Mouse (Mus musculus): ENCODE results near the gene Timp4. TPM values are rescaled to one million over a fixed set of nuclear protein-coding genes. Genes with fewer than 3 reads are reported as not detected.

Gene Timp4
- 0.22 and 0.39 TPM in 2 replicates for polyA plus RNA-seq (2012; rRNA removed)

DNA sequence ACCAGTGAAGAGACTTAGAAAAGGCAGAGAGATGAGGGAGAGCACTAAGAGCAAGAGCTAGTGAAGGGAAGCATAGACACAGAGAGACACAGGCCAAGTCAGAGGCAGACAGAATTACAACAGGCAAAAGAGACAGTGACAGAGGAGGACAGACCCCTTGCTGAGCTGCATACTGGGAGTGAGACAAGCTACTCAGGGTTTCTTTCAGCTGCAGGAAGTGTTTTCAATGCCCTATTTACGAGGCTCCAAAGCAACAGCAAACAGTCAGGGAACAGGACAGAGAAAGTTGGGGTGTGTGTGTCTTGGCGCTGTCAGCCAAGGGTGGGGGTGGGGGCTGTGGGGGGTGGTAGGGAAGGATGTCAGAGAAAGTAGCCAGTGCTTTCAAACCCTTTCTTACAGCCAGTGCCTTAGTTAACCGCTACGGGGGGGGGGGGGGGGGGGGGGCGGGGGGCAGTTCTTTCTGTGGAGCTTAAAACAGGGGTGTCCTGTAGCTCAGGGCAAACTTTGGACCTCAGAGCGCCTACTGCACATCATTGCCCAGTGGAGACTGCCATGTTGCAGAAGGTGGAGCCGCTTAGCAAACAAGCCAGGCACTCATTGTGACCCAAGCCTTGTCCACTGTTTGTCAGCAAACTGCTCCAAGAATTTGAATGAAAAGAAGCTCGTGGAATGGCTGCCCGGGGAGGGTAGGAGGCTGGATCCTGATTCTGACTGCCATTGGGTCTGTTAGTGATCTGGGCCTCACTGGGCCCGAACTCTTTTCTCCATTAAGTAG, at the start of gene Timp4:
Gene Timp4, minus strand, starts transcription at position 107 of the 775 bp plus-strand sequence.
- Histone ChIP-seq H3K36me3 (ENCODE audit: control insufficient read depth, insufficient read depth, low read length) (no peaks in the 10 kb centered on the region), H3K4me1 (ENCODE audit: control insufficient read depth, insufficient read depth, insufficient read length) (no peaks in the 10 kb centered on the region), H3K27ac (ENCODE audit: insufficient read depth, low read length) (no peak within 1 kb of the TSS), H3K4me3 (ENCODE audit: extremely low read depth, insufficient read depth, insufficient read length) (no peak within 1 kb of the TSS), H3K27me3 (ENCODE audit: control insufficient read depth, insufficient read depth, low read length) (no peaks in the 10 kb centered on the region)
- no peak for DNase-seq (ENCODE audit: low read depth in 1 of 2, low spot score in 2 of 2)
- TF ChIP-seq POLR2A (IDR thresholded peaks at IDR 0.05; ENCODE audit: low read depth, low read length) (no peak), CTCF (IDR thresholded peaks at IDR 0.05; ENCODE audit: extremely low read depth, insufficient read depth, insufficient read length, insufficient replicate concordance) (no peak)
- 74% methylated on average over 7 of the region's 10 CpGs for WGBS

DNA sequence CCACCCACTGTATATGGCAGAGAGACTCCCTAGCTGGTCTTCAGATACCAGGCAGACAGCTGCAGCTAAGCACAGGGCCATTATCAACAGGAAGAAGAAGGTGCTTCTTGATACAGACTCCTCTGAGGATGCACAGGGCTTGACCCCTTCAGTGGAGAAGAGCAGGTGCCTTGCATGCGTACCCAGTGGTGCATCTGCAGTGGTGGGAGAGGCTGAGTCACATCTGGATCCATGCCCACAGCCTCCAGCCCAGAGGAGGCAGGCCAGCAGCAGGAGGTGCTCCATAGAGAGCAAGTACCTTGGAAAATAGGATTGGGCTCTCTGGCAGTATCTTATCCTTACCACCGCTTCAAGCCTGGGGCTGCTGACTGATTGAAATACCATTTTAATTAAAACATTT, 41.9 kb upstream of the Timp4 start:
- Histone ChIP-seq H3K27me3 (ENCODE audit: control insufficient read depth, insufficient read depth, low read length) (no peaks in the 10 kb centered on the region), H3K4me3 (ENCODE audit: extremely low read depth, insufficient read depth, insufficient read length) (no peak overlapping the region), H3K27ac (ENCODE audit: insufficient read depth, low read length) (no peak overlapping the region), H3K4me1 (ENCODE audit: control insufficient read depth, insufficient read depth, insufficient read length) (no peaks in the 10 kb centered on the region), H3K36me3 (ENCODE audit: control insufficient read depth, insufficient read depth, low read length) (no peaks in the 10 kb centered on the region)
- DNase-seq (ENCODE audit: low read depth in 1 of 2, low spot score in 2 of 2), result no peak
- WGBS, result 94% methylated on average over 2 of the region's 2 CpGs
- TF ChIP-seq POLR2A (IDR thresholded peaks at IDR 0.05; ENCODE audit: low read depth, low read length), result no peak

DNA sequence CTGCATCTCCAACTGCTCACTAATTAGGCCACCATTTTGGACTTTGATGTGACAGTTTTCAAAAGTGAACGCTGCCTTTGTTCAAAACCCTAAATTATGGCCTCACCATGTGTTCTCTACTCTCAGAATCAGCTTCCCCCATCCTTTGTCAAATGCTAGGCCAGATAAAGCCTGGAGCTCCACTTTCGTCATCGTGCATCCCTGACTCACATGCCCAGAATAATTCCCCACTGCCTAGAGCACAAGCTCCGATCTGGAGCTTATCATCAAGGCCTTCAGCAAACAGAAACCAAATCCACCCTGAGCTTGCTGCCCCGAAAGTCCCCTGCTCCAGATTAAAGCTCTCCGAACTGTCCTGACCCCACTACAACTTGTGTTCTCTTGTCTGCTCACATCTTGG, 40.6 kb upstream of the Timp4 start:
- no peak for DNase-seq (ENCODE audit: low read depth in 1 of 2, low spot score in 2 of 2)
- Histone ChIP-seq H3K4me1 (ENCODE audit: control insufficient read depth, insufficient read depth, insufficient read length) (no peaks in the 10 kb centered on the region), H3K27ac (ENCODE audit: insufficient read depth, low read length) (no peak overlapping the region), H3K27me3 (ENCODE audit: control insufficient read depth, insufficient read depth, low read length) (no peaks in the 10 kb centered on the region), H3K36me3 (ENCODE audit: control insufficient read depth, insufficient read depth, low read length) (no peaks in the 10 kb centered on the region), H3K4me3 (ENCODE audit: extremely low read depth, insufficient read depth, insufficient read length) (no peak overlapping the region)
- WGBS, result 89% methylated on average over 6 of the region's 6 CpGs
- no peak for TF ChIP-seq POLR2A (IDR thresholded peaks at IDR 0.05; ENCODE audit: low read depth, low read length)
- no peak for TF ChIP-seq CTCF (IDR thresholded peaks at IDR 0.05; ENCODE audit: extremely low read depth, insufficient read depth, insufficient read length, insufficient replicate concordance)

DNA sequence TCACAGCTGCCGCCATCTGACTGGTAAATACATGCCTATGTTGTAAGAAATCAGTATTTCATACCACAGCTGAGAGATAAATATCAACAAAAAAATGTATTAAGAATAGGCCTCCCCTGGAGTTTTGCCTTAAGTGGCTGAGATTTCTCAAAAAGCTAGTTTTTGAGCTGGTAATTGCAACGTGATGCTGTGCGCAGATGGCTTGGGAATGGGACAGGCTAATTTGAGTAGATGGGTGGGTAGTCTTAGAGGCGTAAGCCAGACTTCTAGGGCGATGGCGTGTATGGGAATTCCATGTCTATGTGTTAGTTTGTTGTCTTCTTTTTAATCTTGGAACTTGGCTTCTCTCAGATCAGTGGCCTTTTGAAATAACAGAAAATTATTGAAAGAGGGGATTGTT, 39.8 kb upstream of the Timp4 start:
- H3K36me3 ChIP-seq (ENCODE audit: control insufficient read depth, insufficient read depth, low read length), result no peaks in the 10 kb centered on the region
- WGBS, result 97% methylated on average over 6 of the region's 6 CpGs
- H3K4me1 ChIP-seq (ENCODE audit: control insufficient read depth, insufficient read depth, insufficient read length), result no peaks in the 10 kb centered on the region

DNA sequence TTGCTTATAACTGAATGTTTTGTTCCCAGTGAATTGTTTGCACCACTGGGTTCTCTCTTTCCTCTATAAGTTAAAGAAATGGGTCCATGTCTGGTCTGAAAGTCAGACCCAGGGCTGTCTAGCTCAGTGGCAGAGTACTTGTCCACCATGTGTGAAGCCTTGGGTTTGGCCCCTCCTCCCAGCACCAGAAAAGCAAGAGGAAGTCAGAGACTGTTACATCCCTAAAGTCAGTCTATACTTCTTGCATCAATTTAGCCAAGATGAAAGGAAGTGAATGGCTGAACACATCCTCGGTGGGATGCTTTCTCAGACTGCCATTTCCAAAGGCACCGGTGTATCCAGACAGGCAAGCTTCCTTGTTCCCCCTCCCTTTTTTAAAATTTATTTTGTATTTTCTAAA, 39.1 kb upstream of the Timp4 start:
- H3K4me1 ChIP-seq (ENCODE audit: control insufficient read depth, insufficient read depth, insufficient read length), result no peaks in the 10 kb centered on the region
- H3K4me3 ChIP-seq (ENCODE audit: extremely low read depth, insufficient read depth, insufficient read length), result no peak overlapping the region
- H3K27me3 ChIP-seq (ENCODE audit: control insufficient read depth, insufficient read depth, low read length), result no peaks in the 10 kb centered on the region
- TF ChIP-seq CTCF (IDR thresholded peaks at IDR 0.05; ENCODE audit: extremely low read depth, insufficient read depth, insufficient read length, insufficient replicate concordance), result no peak
- no peak for TF ChIP-seq POLR2A (IDR thresholded peaks at IDR 0.05; ENCODE audit: low read depth, low read length)
- WGBS, result 56% methylated on average over 2 of the region's 2 CpGs
- no peaks in the 10 kb centered on the region for H3K36me3 ChIP-seq (ENCODE audit: control insufficient read depth, insufficient read depth, low read length)
- no peak overlapping the region for H3K27ac ChIP-seq (ENCODE audit: insufficient read depth, low read length)
- no peak for DNase-seq (ENCODE audit: low read depth in 1 of 2, low spot score in 2 of 2)

More for the DNA sequence above, 39.8 kb upstream of the Timp4 start:
- TF ChIP-seq CTCF (IDR thresholded peaks at IDR 0.05; ENCODE audit: extremely low read depth, insufficient read depth, insufficient read length, insufficient replicate concordance) (no peak), POLR2A (IDR thresholded peaks at IDR 0.05; ENCODE audit: low read depth, low read length) (no peak)
- no peak for DNase-seq (ENCODE audit: low read depth in 1 of 2, low spot score in 2 of 2)
- Histone ChIP-seq H3K4me3 (ENCODE audit: extremely low read depth, insufficient read depth, insufficient read length) (no peak overlapping the region), H3K27ac (ENCODE audit: insufficient read depth, low read length) (no peak overlapping the region), H3K27me3 (ENCODE audit: control insufficient read depth, insufficient read depth, low read length) (no peaks in the 10 kb centered on the region)

DNA sequence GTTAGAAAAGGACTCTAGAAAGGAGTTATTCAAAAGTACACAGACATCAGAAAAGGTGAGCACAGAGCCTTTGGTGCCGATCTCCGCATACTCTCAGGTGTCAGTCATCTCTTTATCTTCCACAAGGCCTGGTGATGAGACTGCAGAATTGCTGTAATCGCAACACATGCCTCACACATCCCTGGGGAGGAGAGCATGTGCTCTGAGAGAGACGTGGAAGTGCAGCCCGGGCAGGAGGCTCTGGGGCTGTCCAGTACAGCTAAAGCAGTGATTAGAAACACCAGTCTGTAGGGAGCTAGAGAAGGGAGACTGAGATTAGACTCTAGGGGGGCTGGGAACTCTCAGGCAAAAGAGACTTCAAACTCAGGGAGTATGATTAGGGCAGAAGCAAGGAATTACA, 38.6 kb upstream of the Timp4 start:
- 85% methylated on average over 5 of the region's 5 CpGs for WGBS
- H3K4me1 ChIP-seq (ENCODE audit: control insufficient read depth, insufficient read depth, insufficient read length), result no peaks in the 10 kb centered on the region
- no peaks in the 10 kb centered on the region for H3K27me3 ChIP-seq (ENCODE audit: control insufficient read depth, insufficient read depth, low read length)
- no peak overlapping the region for H3K4me3 ChIP-seq (ENCODE audit: extremely low read depth, insufficient read depth, insufficient read length)
- no peak for DNase-seq (ENCODE audit: low read depth in 1 of 2, low spot score in 2 of 2)
- H3K27ac ChIP-seq (ENCODE audit: insufficient read depth, low read length), result no peak overlapping the region
- H3K36me3 ChIP-seq (ENCODE audit: control insufficient read depth, insufficient read depth, low read length), result no peaks in the 10 kb centered on the region
- TF ChIP-seq CTCF (IDR thresholded peaks at IDR 0.05; ENCODE audit: extremely low read depth, insufficient read depth, insufficient read length, insufficient replicate concordance), result no peak
- TF ChIP-seq POLR2A (IDR thresholded peaks at IDR 0.05; ENCODE audit: low read depth, low read length), result no peak

DNA sequence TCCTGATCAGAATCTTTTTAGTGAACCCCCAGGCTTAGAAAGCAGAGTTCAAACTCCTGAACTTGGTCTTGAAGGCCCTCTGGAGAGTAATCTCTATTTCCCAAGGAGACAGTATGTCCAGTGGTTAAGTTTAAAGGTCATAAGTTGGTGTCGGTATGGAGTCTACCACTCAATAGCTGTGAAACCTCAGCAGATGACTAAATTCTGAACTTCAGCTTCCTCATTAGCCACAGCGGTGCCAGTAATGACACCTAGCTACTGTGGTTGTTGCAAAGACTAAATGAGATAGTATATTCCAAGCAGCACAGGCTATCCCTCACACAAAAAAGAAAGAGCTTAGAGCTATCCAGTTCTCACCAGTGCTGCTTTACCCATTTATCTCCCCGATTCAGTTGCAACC, 36.2 kb upstream of the Timp4 start:
- no peak for TF ChIP-seq CTCF (IDR thresholded peaks at IDR 0.05; ENCODE audit: extremely low read depth, insufficient read depth, insufficient read length, insufficient replicate concordance)
- no peak for TF ChIP-seq POLR2A (IDR thresholded peaks at IDR 0.05; ENCODE audit: low read depth, low read length)
- no peaks in the 10 kb centered on the region for H3K4me1 ChIP-seq (ENCODE audit: control insufficient read depth, insufficient read depth, insufficient read length)
- WGBS, result 81% methylated on average over 3 of the region's 3 CpGs

More for the DNA sequence above, 36.2 kb upstream of the Timp4 start:
- DNase-seq (ENCODE audit: low read depth in 1 of 2, low spot score in 2 of 2), result no peak
- H3K4me3 ChIP-seq (ENCODE audit: extremely low read depth, insufficient read depth, insufficient read length), result no peak overlapping the region
- H3K27me3 ChIP-seq (ENCODE audit: control insufficient read depth, insufficient read depth, low read length), result no peaks in the 10 kb centered on the region
- H3K27ac ChIP-seq (ENCODE audit: insufficient read depth, low read length), result no peak overlapping the region
- H3K36me3 ChIP-seq (ENCODE audit: control insufficient read depth, insufficient read depth, low read length), result no peaks in the 10 kb centered on the region

Data from spleen, adult 2 months (tissue).